Mouse (Mus musculus) kidney, postnatal 0 days (tissue): ENCODE results near the gene Prss54. TPM values are rescaled to one million over a fixed set of nuclear protein-coding genes. Genes with fewer than 3 reads are reported as not detected.
A peak's percentile ranks its signal among the peaks of the same experiment; 100 is the strongest.

Experiments used
- ATAC-seq: fragments of 200-750 bp; cut with Nextera tagmentation; replicated peaks from 2 replicates; pipeline ENCODE4 v1.8.0; 2017; ENCODE audit warnings: low read depth, moderate number of reproducible peaks, moderate TSS enrichment, moderate library complexity; ENCODE audit not compliant: low FRiP score
- DNase-seq: peaks from one replicate; pipeline ENCODE4 v3.0.0-alpha.2; 2016; ENCODE audit warnings: low spot score
- H3K27ac ChIP-seq: fragments of 300-500 bp; sonication (generic); 2 replicates; pipeline ENCODE4 v1.5.1; 2014; ENCODE audit warnings: mild to moderate bottlenecking
- H3K27me3 ChIP-seq: fragments of 300-500 bp; sonication (generic); 2 replicates; pipeline ENCODE4 v1.6.1; 2014; ENCODE audit warnings: low read length, mixed read lengths; ENCODE audit not compliant: insufficient read depth
- H3K36me3 ChIP-seq: fragments of 300-500 bp; sonication (generic); 2 replicates; pipeline ENCODE4 v1.6.1; 2014; ENCODE audit warnings: low read length, mixed read lengths; ENCODE audit not compliant: insufficient read depth
- H3K4me1 ChIP-seq: fragments of 300-500 bp; sonication (generic); replicated peaks from 2 replicates; pipeline ENCODE4 v1.6.1; 2014; ENCODE audit warnings: antibody characterized with exemption, low read length, mixed read lengths; ENCODE audit not compliant: insufficient read depth
- H3K4me2 ChIP-seq: fragments of 300-500 bp; sonication (generic); 2 replicates; pipeline ENCODE4 v1.6.1; 2014; ENCODE audit warnings: mild to moderate bottlenecking, low read length, moderate library complexity, mixed read lengths
- H3K4me3 ChIP-seq: fragments of 300-500 bp; sonication (generic); replicated peaks from 2 replicates; pipeline ENCODE4 v1.5.1; 2014; ENCODE audit warnings: low read depth, low read length
- H3K9ac ChIP-seq: fragments of 300-500 bp; sonication (generic); 2 replicates; pipeline ENCODE4 v1.6.1; 2014; ENCODE audit warnings: low read depth, low read length
- H3K9me3 ChIP-seq: fragments of 300-500 bp; sonication (generic); replicated peaks from 2 replicates; pipeline ENCODE4 v1.6.1; 2016; ENCODE audit warnings: low read length, inconsistent platforms, mixed read lengths
- CTCF ChIP-seq: IDR thresholded peaks from 2 replicates; pipeline ENCODE4 v1.5.1; 2016; ENCODE audit warnings: antibody characterized with exemption, low read depth, mild to moderate bottlenecking, moderate library complexity
- WGBS: fragments of 180-500 bp; shearing (Covaris S2); extraction: QIAGEN DNeasy Blood & Tissue Kit; methylation state at CpG from one replicate; pipeline ENCODE4 v1.1.7; 2014; 5-methylcytosine and 5-hydroxymethylcytosine counted together
- polyA plus RNA-seq: library from polyadenylated mRNA; unstranded; fragments of >200 nt; fragmentation: Nextera tagmentation; extraction: Ambion mirVana; gene quantifications from 2 replicates; pipeline ENCODE4 v1.2.1, GENCODE M21; 2015

Prss54 gene
- polyA plus RNA-seq, 1 experiment from 2014 or later: not detected

- no peaks in the 10 kb centered on the region for H3K4me1 ChIP-seq
- 73% methylated on average over 4 of the region's 4 CpGs for WGBS
These were observed 29.2 kb downstream of the Prss54 start for GRCm38 (mm10) chr8:95546986-95547385.

GRCm38 (mm10) chr8:95545815-95546214 lies 30.3 kb downstream of the Prss54 start:
- Histone ChIP-seq H3K4me2 (no peak overlapping the region), H3K27me3 (no peaks in the 10 kb centered on the region), H3K9ac (no peak overlapping the region), H3K36me3 (no peaks in the 10 kb centered on the region), H3K27ac (no peak overlapping the region), H3K4me3 (no peak overlapping the region), H3K4me1 (no peaks in the 10 kb centered on the region), H3K9me3 (no peaks in the 10 kb centered on the region)
- ATAC-seq: no peak
- 81% methylated on average over 17 of the region's 17 CpGs for WGBS
- TF ChIP-seq CTCF: no peak
- no peak for DNase-seq

More at GRCm38 (mm10) chr8:95546986-95547385, 29.2 kb downstream of the Prss54 start:
- no peak overlapping the region for H3K4me3 ChIP-seq
- H3K27ac ChIP-seq: no peak overlapping the region
- no peak overlapping the region for H3K4me2 ChIP-seq
- no peak for TF ChIP-seq CTCF
- DNase-seq (no peak), ATAC-seq (no peak)
- no peaks in the 10 kb centered on the region for H3K9me3 ChIP-seq
- no peaks in the 10 kb centered on the region for H3K27me3 ChIP-seq
- no peaks in the 10 kb centered on the region for H3K36me3 ChIP-seq
- H3K9ac ChIP-seq: no peak overlapping the region

GRCm38 (mm10) chr8:95543065-95543464 lies 33.1 kb downstream of the Prss54 start:
- Histone ChIP-seq H3K4me1 (no peaks in the 10 kb centered on the region), H3K27me3 (no peaks in the 10 kb centered on the region), H3K4me3 (no peak overlapping the region), H3K27ac (no peak overlapping the region), H3K9ac (no peak overlapping the region), H3K9me3 (no peaks in the 10 kb centered on the region), H3K36me3 (no peaks in the 10 kb centered on the region), H3K4me2 (no peak overlapping the region)
- DNase-seq: no peak
- no peak for TF ChIP-seq CTCF
- no peak for ATAC-seq
- WGBS: 78% methylated on average over 3 of the region's 3 CpGs

GRCm38 (mm10) chr8:95542191-95542590 lies 33.9 kb downstream of the Prss54 start:
- H3K9ac ChIP-seq: no peak overlapping the region
- no peak overlapping the region for H3K4me2 ChIP-seq
- no peaks in the 10 kb centered on the region for H3K4me1 ChIP-seq
- WGBS: 88% methylated on average over 6 of the region's 6 CpGs
- no peaks in the 10 kb centered on the region for H3K27me3 ChIP-seq
- no peak for TF ChIP-seq CTCF
- no peak overlapping the region for H3K4me3 ChIP-seq
- ATAC-seq (no peak), DNase-seq (no peak)
- H3K36me3 ChIP-seq: no peaks in the 10 kb centered on the region
- no peaks in the 10 kb centered on the region for H3K9me3 ChIP-seq
- no peak overlapping the region for H3K27ac ChIP-seq

- Histone ChIP-seq H3K9me3 (no peaks in the 10 kb centered on the region), H3K4me1 (no peaks in the 10 kb centered on the region), H3K4me3 (no peak overlapping the region), H3K36me3 (no peaks in the 10 kb centered on the region), H3K27me3 (no peaks in the 10 kb centered on the region), H3K9ac (no peak overlapping the region), H3K4me2 (no peak overlapping the region), H3K27ac (no peak overlapping the region)
- peak; percentile 68 for TF ChIP-seq CTCF
- ATAC-seq (no peak), DNase-seq (peak; percentile 51)
- 76% methylated on average over 5 of the region's 5 CpGs for whole genome bisulfite sequencing
These were observed 36.7 kb downstream of the Prss54 start for GRCm38 (mm10) chr8:95539487-95539886.

GRCm38 (mm10) chr8:95533584-95534387 lies 42.4 kb downstream of the Prss54 start, which contains the start of gene Ccdc113:
TSS of gene Ccdc113 (plus strand) at chr8:95534085.
- peak within 1 kb of the TSS; percentile 2; the same call in 1 of the 2 replicates for H3K9ac ChIP-seq
- H3K27me3 ChIP-seq: no peaks in the 10 kb centered on the region
- peak within 1 kb of the TSS; percentile 47; the same call in 1 of the 2 replicates for H3K27ac ChIP-seq
- peak within 1 kb of the TSS; percentile 38 for H3K4me3 ChIP-seq
- peak within 1 kb of the TSS; percentile 68 for H3K4me2 ChIP-seq
- peak; percentile 76 for DNase-seq
- no peak for TF ChIP-seq CTCF
- H3K9me3 ChIP-seq: no peaks in the 10 kb centered on the region
- no peaks in the 10 kb centered on the region for H3K36me3 ChIP-seq
- WGBS: 7% methylated on average over 33 of the region's 33 CpGs
- ATAC-seq: peak; percentile 87
- H3K4me1 ChIP-seq: no peaks in the 10 kb centered on the region
